Mouse (Mus musculus) liver, embryonic 14.5 days (tissue): Measurements from ENCODE around the gene Myh8.

Experiments
- CTCF ChIP-seq: IDR thresholded peaks from 2 replicates; pipeline ENCODE4 v1.5.1; 2016; ENCODE audit warnings: antibody characterized with exemption, low read depth, control low read depth
- EP300 ChIP-seq: IDR thresholded peaks from 2 replicates; pipeline ENCODE4 v1.6.1; 2016; ENCODE audit warnings: antibody characterized with exemption, low read depth

DNA sequence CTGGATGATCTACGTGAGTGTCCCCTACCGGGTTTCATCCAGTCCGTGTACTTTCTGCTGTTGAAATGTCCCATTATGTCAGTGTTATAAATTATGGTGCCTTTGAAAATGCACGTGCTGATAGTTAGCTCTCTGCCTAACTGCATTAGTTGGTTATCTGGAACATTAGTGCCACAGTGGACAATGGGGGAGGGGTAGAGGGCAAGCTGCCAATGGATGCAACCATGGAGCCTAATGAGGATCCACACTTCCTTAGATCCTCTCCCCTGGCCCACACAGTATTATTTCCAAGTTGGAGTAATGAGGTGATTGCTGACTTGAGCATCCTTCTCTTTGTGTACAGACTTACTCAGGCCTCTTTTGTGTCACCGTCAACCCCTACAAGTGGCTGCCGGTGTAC is 35.9 kb upstream of the Myh8 start:
- TF ChIP-seq CTCF, result no peak
- TF ChIP-seq EP300, result no peak
